Mouse (Mus musculus) natural killer cell, adult 2 months (primary cell): ENCODE measurements around the gene Rhof.

Experiments used
- DNase-seq, 2 experiments: peaks; one replicate each; pipeline ENCODE4 v3.0.0; 2022; ENCODE audit warnings: low spot score in 2 of 2

The Rhof gene

GRCm38 (mm10) chr5:123148073-123148722 is 15.7 kb upstream of the Rhof start:
- DNase-seq, result no peak

DNA sequence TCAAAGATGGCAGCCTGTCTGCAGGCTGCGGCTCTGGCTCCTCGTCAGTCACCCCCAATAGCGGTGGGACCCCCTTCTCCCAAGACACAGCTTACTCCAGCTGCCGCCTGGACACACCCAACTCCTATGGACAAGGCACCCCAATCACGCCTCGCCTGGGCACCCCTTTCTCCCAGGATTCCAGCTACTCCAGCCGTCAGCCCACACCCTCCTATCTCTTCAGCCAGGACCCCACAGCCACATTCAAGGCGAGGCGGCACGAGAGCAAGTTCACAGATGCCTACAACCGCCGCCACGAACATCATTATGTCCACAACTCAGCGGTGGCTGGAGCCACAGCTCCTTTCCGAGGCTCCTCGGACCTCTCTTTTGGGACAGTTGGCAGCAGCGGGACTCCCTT is 15.1 kb upstream of the Rhof start:
- no peak for DNase-seq

- no peak for DNase-seq
These were observed 13.9 kb upstream of the Rhof start for GRCm38 (mm10) chr5:123146357-123146756.

DNA sequence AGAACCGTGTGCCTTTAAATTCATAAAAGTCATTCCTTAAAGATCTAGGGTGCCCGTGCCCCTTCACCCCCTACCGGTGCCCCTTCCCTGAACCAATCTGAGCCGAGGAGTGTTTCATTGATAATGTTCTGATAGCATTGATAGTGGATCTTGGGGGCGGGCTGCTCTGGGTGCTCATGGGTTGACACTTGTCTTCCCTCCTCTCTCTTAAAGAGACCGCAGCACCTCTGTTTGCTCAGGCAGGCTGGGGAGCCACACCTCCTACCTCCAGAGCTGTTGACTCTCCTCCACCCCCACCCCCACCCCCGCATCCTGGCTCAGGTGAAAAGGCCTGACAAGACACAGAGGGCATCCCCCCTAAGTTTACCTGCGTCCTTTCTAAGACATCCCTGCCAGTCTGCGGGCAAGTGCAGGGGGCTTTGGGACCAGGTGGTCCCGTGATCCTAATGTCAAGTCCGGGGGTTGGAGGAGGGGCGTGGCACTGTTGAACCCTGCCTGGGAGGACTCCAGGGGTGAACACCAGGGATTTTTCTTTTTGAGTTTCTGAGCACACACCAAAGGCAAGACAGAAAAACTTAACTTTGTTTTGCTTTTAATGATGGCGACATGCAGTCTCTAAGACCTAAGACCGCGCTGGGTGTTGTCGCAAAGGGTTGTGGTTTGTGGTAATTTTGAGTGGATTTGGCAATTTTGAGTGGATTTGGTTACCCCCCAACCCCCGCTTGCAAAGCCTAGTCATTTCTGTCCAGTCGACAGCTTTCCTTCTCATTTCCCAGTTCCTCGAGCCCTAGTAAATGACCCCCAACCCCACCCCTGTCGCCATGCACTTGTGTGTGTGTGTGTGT is 12.5 kb upstream of the Rhof start:
- DNase-seq, result no peak

GRCm38 (mm10) chr5:123143971-123144745 is 11.7 kb upstream of the Rhof start:
- peak in 1 of 2 experiments; percentile 50 for DNase-seq

DNA sequence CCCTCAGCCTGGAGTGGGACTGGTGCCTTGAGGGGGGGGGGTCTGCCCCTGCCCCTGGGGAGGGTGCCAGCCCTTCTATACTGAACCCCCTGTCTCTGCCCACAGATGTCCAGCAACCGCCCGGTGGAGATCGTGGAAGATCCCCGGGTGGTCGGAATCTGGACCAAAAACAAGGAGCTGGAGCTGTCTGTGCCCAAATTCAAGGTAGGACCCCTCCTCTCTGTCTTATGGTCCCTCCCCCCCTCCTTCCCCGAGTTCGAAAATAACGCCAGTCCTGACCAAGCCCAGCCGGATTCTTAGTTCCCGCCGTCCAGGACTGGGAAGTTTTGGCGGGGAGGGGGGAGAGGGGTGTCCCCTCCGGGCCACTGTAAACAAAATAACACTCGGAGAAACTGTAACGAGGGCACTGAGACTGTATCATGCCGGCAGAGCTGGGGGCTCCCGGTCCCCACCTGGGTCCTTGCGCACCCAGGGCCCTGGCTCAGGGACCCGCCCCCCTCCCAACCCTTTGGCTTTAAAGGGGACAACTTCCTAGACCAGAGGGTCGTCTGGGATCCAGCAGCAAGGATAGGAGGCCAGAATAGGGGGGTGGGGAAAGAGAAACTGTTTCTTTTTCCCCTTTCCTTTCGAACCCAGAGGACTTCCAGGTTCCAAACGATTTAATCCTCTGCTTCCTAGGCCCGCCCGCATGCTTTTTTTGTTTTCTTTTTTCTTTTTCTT is 10.9 kb upstream of the Rhof start:
- DNase-seq, result no peak

DNA sequence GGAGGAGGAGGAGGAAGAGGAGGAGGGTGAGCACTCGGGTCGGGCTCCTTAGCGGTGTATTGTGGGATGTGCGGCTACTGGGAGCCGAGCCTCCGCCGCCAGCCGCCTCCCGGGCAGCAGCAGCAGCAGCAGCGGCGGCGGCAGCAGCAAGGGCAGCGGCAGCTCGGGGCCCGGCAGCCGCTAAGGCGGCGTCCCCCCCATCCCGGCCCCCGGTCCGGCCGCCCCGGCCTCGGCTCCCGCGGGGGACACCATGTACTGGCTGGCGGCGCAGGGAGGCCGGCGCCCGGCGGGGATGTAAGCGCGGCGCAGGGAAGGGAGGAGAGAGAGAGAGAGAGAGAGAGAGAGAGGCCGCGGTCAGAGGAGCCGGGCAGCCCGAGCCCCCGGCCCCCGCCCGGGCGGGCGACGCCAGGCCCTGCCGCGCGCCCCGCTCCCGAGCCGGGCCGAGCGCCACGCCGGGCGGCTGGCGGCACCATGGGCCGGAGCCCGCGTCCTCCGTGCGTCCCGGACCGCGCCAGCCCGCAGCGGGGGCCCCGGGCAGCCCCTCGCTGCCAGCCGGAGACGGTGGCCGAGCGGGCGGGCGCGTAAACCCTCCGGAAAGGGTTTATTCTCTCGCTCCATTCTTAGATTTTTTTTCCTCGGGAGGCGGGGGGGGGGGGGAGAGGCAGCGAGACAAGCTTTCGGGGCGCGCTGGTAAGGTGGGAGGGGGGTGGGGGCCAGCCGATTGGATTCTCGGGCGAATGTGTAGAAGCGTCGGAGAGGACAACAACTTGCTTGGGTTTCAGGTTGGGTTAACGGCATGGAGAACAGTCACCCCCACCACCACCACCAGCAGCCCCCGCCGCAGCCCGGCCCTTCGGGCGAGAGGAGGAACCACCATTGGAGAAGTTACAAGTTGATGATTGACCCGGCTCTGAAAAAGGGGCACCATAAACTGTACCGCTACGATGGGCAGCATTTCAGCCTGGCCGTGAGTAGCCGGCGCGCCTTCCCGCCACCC is 10.0 kb upstream of the Rhof start, which contains the start of gene Setd1b:
TSS of gene Setd1b (plus strand) at position 33 of the 997 bp plus-strand sequence.
- DNase-seq, result no peak

- no peak for DNase-seq
These were observed 9.2 kb upstream of the Rhof start for GRCm38 (mm10) chr5:123141555-123142160.

DNA sequence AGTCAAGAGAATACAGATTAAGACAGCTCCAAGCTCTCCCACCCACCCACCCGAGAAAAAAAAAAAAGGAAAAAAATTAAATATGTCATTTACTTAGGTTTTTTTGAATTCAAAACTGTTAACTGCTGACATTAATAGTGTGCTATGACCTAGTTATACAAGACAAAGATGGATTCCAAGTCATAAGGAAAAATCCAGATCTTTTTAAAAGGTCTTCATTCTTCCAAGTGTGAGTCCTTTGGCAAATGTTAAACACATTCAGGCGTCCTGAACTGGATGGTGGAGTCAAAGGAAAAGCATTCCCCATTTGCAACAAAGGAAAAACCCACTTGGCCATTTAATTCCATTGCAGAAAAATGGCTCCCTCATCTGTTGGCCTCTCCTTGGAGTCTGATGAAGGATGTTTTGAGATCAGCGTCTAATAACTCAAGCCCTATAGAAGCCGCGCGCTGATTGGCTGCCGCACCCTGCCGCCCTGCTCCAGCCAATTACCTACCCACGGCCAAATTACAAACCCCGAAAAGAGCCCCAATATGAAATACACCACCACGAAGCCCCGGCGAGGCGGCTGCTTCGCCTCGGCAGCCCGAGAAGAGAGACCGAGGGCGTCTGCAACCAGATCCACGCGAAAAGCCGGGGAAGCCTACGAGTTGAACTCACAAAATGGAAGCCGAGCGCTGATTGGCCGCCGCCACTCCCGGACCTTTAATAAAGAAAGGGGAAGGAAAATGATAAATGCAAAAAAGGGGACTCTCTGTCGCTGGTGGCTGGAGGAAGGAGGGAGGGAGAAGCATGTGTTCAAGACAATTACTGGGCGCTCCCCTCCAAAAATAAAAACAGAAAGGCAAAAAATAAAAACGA is 8.4 kb upstream of the Rhof start:
- DNase-seq, result peak; percentile 87 to 88

GRCm38 (mm10) chr5:123139722-123140627 is 7.5 kb upstream of the Rhof start:
- DNase-seq, result no peak

DNA sequence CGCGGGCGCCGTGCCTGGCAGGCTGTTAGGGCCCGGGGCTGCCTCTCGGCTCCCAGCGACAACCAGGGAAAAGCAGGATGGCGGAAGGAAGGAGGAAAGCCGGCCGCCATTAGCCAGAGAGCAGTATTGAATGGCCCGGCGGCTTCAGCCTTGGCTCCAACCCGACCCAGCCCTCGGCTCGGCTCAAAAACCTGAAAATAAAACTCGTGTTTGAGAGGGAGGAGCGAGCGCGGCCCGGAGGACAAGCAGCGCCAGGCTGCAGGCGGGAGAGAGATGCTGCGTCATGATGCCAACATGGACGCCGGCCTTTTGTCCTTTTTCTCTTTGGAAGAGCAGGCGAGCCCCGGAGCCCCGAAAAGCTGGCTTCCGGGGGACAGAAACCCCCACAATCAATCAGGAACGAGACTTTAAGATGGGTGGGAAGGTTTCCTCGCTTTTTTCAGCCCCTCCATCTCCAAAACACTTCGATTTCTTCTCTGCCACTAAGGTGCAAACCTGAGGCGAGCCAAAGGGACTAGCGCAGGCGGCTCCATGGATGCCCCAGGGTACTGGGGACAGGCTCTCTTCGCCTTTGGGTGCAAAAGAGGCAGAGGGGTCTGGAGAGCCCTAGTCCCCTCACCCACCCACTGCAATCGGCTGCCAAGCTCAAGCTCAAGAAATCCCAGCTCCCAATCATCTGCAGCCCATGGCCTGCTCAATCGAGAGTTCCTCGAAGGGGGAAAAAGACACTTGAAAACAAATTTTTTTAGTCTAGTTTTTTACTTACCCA is 6.6 kb upstream of the Rhof start:
- DNase-seq, result peak; percentile 71 to 73

DNA sequence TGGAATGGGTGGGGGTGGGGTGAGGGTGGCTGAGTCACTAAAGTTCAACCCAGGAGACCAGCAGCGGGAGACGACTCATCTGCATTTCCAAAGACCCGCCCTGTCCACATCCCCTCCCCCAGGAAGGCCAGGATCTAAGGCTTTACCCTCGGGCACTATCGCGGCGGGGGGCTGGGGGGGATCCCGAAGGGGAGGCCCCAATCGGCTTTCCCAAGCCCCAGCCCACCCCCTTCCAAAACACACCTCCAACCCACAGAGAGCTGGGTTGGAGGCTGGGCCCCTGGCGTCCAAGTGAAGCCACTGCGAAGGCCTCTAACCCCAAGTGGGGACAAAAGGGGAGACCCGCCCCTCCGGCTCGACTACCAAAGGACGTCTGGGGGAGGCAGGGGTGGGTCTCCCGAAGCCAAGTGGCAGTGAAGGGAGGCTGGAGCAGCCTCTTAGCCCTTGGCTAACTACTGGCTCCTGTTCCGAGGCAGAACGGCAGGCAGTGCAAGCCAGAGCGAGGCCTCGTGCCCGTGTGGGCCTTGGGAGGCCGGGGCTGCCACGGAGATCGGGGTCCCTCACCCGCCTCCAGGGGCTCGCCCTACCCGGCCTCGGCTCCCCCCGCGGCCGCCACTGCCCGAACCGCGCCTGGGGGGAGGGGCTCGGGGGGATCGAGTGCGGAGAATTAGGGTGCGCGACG is 5.9 kb upstream of the Rhof start:
- peak in 1 of 2 experiments; percentile 38 for DNase-seq

- DNase-seq, result no peak
These were observed 5.4 kb upstream of the Rhof start for GRCm38 (mm10) chr5:123137910-123138229.

GRCm38 (mm10) chr5:123137044-123137909 is 4.8 kb upstream of the Rhof start:
- peak; percentile 66 to 81 for DNase-seq

- DNase-seq, result no peak
These were observed 4.0 kb upstream of the Rhof start for GRCm38 (mm10) chr5:123136361-123137043.
